Mouse (Mus musculus): ENCODE measurements around the gene Mad2l2. TPM values are rescaled to one million over a fixed set of nuclear protein-coding genes. Genes with fewer than 3 reads are reported as not detected.
"Not testable (repeated sequence)": the region's sequence is repeated elsewhere in the genome, so short reads cannot be mapped to it uniquely, and the experiment has no call there.

The Mad2l2 gene
- polyA plus RNA-seq, 1 experiment from 2014 or later = 13.8 TPM

- Histone ChIP-seq H3K36me3 (ENCODE audit: inconsistent target) (no peaks in the 10 kb centered on the region), H3K4me3 (ENCODE audit: inconsistent target) (no peak overlapping the region), H3K27ac (no peak overlapping the region), H3K79me2 (ENCODE audit: inconsistent target) (no peaks in the 10 kb centered on the region)
- WGBS (ENCODE audit: missing documents) = 4% methylated on average over 16 of the region's 16 CpGs
Observed at GRCm38 (mm10) chr4:148164461-148164860, 34.3 kb downstream of the Mad2l2 start.

GRCm38 (mm10) chr4:148165551-148165950 lies 35.4 kb downstream of the Mad2l2 start:
- no peaks in the 10 kb centered on the region for H3K36me3 ChIP-seq (ENCODE audit: inconsistent target)
- WGBS (ENCODE audit: missing documents) = 18% methylated on average over 17 of the region's 17 CpGs
- H3K79me2 ChIP-seq (ENCODE audit: inconsistent target) = no peaks in the 10 kb centered on the region
- H3K4me3 ChIP-seq (ENCODE audit: inconsistent target) = no peak overlapping the region
- no peak overlapping the region for H3K27ac ChIP-seq

DNA sequence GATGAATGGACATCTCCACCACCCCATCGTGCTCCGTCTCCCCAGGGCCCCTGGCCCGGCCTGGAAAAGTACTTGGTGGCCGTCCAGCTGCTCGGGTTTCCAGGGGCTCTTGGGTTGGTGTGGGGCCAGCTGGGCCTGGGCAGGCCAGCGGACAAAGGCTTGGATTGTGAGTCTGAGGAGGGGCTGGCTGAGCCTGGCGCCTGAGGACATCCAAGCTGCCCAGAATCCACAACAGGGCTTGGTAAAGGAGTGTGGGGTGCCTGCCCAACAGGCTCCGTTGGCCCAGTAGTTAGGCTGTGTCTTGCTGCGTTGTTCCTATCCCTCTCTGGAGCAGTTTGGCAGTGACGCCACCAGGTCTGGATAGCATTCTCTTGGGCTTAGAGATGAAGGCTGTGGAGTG lies 36.2 kb downstream of the Mad2l2 start:
- H3K4me3 ChIP-seq (ENCODE audit: inconsistent target) = no peak overlapping the region
- H3K36me3 ChIP-seq (ENCODE audit: inconsistent target) = no peaks in the 10 kb centered on the region
- H3K79me2 ChIP-seq (ENCODE audit: inconsistent target) = no peaks in the 10 kb centered on the region
- 24% methylated on average over 10 of the region's 10 CpGs for WGBS (ENCODE audit: missing documents)
- no peak overlapping the region for H3K27ac ChIP-seq

DNA sequence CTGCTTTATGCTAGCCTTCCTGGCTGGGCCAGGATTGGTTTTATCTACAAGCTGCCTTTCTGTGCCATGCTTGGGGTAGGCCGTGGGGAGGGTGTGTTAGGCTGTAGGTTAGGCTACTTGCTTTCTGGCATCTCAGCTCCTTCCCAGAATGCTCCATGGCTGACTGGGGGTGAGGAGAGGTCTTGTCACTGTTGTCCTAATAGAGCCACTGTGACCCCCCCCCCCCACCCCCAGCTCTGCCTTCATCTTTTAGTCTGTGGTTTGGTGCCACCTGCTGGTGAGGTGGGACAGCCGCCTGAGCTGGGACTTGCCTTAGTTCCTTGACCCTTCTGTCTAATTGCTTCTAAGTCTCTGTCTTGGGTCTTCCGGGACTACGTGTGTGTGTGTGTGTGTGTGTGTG lies 36.8 kb downstream of the Mad2l2 start:
- 17% methylated on average over 2 of the region's 4 CpGs for WGBS (ENCODE audit: missing documents)
- Histone ChIP-seq H3K4me3 (ENCODE audit: inconsistent target) (no peak overlapping the region), H3K79me2 (ENCODE audit: inconsistent target) (no peaks in the 10 kb centered on the region), H3K36me3 (ENCODE audit: inconsistent target) (no peaks in the 10 kb centered on the region), H3K27ac (no peak overlapping the region)

GRCm38 (mm10) chr4:148168287-148168686 lies 38.1 kb downstream of the Mad2l2 start:
- H3K79me2 ChIP-seq (ENCODE audit: inconsistent target) = no peaks in the 10 kb centered on the region
- no peak overlapping the region for H3K4me3 ChIP-seq (ENCODE audit: inconsistent target)
- no peak overlapping the region for H3K27ac ChIP-seq
- no peaks in the 10 kb centered on the region for H3K36me3 ChIP-seq (ENCODE audit: inconsistent target)
- 17% methylated on average over 7 of the region's 7 CpGs for WGBS (ENCODE audit: missing documents)

DNA sequence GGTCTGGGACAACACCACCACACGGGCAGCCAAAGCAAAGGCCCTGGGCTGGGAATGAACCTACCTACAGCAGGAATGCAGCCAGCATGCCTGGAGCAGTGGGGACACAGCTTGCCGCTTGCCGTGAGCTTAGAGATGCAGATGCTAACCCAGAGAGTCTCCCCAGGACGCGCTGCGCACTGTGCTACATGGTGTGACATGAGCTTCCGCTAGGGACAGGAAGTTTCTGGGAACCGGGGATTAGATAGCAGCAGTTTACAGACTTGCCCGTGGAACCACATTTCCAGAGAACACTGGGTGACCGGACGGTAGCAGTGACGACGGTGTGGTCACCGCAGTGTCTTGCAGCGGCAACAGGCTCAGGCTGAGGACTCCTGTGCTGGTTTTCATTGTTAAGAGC lies 39.4 kb downstream of the Mad2l2 start:
- 16% methylated on average over 15 of the region's 15 CpGs for WGBS (ENCODE audit: missing documents)
- Histone ChIP-seq H3K27ac (no peak overlapping the region), H3K79me2 (ENCODE audit: inconsistent target) (no peaks in the 10 kb centered on the region), H3K36me3 (ENCODE audit: inconsistent target) (no peaks in the 10 kb centered on the region), H3K4me3 (ENCODE audit: inconsistent target) (no peak overlapping the region)

GRCm38 (mm10) chr4:148170842-148171241 lies 40.7 kb downstream of the Mad2l2 start:
- H3K27ac ChIP-seq = no peak overlapping the region
- no peak overlapping the region for H3K4me3 ChIP-seq (ENCODE audit: inconsistent target)
- no peaks in the 10 kb centered on the region for H3K79me2 ChIP-seq (ENCODE audit: inconsistent target)
- 0% methylated on average over 2 of the region's 2 CpGs for WGBS (ENCODE audit: missing documents)
- H3K36me3 ChIP-seq (ENCODE audit: inconsistent target) = no peaks in the 10 kb centered on the region

DNA sequence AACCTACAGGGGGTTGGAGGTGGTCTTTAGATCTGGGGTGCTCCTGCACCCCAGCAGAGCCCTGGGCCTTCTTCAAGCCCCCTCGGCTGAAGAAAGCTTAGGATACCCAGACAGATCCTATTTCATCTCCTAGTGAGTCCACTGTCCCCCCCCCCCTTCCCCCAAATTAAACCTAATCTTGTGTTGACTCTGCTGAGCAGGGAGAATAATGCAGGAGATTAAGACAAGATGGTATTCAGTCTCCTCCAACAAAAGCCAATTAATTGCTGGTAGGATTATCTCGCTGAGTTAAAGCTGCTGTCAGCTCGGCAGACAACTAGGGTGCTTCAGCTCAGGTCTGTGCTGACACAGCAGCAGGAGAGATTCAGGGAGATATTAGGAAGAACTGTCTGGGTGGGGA lies 41.1 kb downstream of the Mad2l2 start:
- Histone ChIP-seq H3K79me2 (ENCODE audit: inconsistent target) (no peaks in the 10 kb centered on the region), H3K4me3 (ENCODE audit: inconsistent target) (no peak overlapping the region), H3K36me3 (ENCODE audit: inconsistent target) (no peaks in the 10 kb centered on the region), H3K27ac (no peak overlapping the region)
- WGBS (ENCODE audit: missing documents) = 82% methylated on average over 3 of the region's 3 CpGs

DNA sequence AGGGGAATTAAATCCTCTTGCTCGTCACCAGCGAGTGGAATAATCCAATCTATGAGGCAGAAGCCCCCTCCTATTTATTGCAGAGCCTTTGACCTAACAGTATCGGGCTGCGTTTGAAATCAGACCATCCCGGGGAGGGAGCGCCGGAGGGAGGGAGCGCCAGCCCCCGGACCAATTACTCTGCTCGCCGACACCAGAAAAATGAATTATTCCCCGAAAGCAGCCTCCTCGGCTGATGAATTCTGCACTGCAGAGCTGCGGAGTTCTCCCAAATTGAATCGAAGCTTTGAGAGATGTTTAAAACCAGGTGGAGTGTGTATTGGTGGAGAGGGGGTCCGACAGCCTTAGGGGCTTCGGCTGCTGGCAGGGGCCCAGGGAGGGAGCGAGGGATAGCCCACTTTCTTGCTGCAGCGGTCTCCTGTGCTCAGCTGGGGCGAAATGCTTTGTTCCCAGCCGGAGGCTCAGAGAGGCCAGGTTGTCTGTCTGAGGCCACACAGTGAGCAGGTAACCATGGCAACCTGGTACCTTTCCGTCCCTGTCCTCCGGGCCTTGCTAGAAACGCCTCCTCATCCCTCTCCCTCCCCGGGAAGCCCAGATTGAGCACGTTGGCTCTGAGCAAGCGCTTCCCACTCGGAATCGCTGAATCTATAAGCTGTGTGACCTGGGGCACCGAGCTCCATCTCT lies 43.8 kb downstream of the Mad2l2 start:
- H3K79me2 ChIP-seq (ENCODE audit: inconsistent target) = no peaks in the 10 kb centered on the region
- H3K36me3 ChIP-seq (ENCODE audit: inconsistent target) = no peaks in the 10 kb centered on the region
- no peak overlapping the region for H3K27ac ChIP-seq
- H3K4me3 ChIP-seq (ENCODE audit: inconsistent target) = no peak overlapping the region
- 9% methylated on average over 30 of the region's 30 CpGs for WGBS (ENCODE audit: missing documents)

DNA sequence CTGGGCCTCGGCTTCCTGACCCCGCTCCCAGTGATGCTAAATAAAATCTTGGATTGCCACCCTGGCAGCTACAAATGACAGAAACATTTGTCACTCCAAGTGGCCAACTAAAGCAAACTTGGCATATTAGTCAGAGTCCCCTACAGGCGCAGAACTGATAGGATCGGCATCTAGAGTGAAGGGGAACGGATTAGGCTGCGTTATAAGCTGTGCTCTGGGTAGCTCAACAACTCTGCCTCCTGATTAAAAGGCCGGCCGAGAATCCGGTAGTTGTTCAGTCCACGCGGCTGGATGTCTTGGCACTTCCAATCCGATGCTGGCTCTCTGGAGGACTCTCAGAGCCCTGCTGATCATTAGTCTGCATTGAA lies 44.3 kb downstream of the Mad2l2 start:
- Histone ChIP-seq H3K79me2 (ENCODE audit: inconsistent target) (no peaks in the 10 kb centered on the region), H3K36me3 (ENCODE audit: inconsistent target) (no peaks in the 10 kb centered on the region), H3K27ac (no peak overlapping the region), H3K4me3 (ENCODE audit: inconsistent target) (no peak overlapping the region)
- WGBS (ENCODE audit: missing documents) = 33% methylated on average over 12 of the region's 12 CpGs

DNA sequence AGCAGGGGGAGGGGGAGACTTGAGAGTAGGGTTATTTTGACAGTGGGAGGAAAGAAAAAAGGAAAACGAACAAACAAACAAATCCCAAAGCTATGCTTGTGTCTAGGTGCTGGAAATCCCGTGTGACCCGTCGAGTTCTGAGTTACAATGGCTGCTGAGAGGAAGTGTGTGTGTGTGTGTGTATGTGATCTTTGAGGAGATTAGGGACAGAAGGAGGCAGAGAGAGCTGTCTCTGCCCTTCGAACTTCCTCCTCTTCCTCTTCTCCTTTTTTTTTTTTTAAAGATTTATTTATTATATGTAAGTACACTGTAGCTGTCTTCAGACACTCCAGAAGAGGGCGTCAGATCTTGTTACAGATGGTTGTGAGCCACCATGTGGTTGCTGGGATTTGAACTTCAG lies 46.4 kb downstream of the Mad2l2 start:
- not testable (repeated sequence) for H3K79me2 ChIP-seq (ENCODE audit: inconsistent target); H3K4me3 ChIP-seq (ENCODE audit: inconsistent target); H3K36me3 ChIP-seq (ENCODE audit: inconsistent target); H3K27ac ChIP-seq
- 8% methylated on average over 4 of the region's 6 CpGs for WGBS (ENCODE audit: missing documents)

DNA sequence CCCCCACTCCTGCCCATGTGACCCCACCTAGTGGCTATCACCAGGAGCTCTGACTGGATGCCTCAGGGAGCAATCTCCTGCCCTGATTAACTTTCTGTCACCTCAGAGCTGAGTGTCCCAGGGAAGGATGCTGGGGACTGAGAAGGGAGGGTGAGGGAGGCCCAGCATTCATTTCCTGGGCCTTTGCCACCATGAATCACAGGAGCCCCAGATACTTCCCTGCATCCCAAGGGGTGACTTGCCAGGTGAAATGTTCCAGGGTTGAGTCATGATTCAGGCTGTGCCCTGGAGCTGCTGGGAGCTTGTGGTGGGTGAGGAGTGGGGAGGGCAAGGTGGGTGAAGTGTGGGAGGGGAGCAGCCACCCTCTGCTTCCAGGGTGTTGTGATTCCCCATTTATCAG lies 47.5 kb downstream of the Mad2l2 start:
- H3K4me3 ChIP-seq (ENCODE audit: inconsistent target) = no peak overlapping the region
- no peaks in the 10 kb centered on the region for H3K79me2 ChIP-seq (ENCODE audit: inconsistent target)
- no peak overlapping the region for H3K27ac ChIP-seq
- no peaks in the 10 kb centered on the region for H3K36me3 ChIP-seq (ENCODE audit: inconsistent target)

DNA sequence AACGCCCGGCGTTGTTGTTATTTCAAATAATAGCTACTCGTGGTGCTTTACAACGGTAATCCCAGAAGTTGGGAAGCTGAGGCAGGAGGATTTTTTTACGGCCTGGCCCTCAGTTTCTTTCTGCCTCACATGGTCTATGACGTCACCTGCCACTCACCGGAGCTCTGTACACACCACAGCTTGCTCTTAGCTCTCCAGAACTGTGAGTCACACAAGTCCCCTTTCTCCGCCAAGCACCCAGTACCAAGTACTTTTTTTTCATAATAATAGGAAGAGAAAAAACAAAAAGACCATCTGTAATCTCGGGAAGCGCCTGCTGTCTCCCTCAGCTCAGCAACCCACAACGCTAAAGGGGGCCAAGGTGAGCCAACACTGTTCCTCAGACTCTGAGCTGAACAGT lies 51.3 kb downstream of the Mad2l2 start:
- Histone ChIP-seq H3K36me3 (ENCODE audit: inconsistent target) (no peaks in the 10 kb centered on the region), H3K79me2 (ENCODE audit: inconsistent target) (no peaks in the 10 kb centered on the region), H3K4me3 (ENCODE audit: inconsistent target) (no peak overlapping the region), H3K27ac (no peak overlapping the region)
- 86% methylated on average over 12 of the region's 12 CpGs for WGBS (ENCODE audit: missing documents)

- 45% methylated on average over 8 of the region's 8 CpGs for WGBS (ENCODE audit: missing documents)
- Histone ChIP-seq H3K27ac (no peak overlapping the region), H3K4me3 (ENCODE audit: inconsistent target) (no peak overlapping the region), H3K36me3 (ENCODE audit: inconsistent target) (no peaks in the 10 kb centered on the region), H3K79me2 (ENCODE audit: inconsistent target) (no peaks in the 10 kb centered on the region)
Observed at GRCm38 (mm10) chr4:148182363-148182762, 52.2 kb downstream of the Mad2l2 start.

- no peaks in the 10 kb centered on the region for H3K36me3 ChIP-seq (ENCODE audit: inconsistent target)
- 74% methylated on average over 9 of the region's 9 CpGs for WGBS (ENCODE audit: missing documents)
- no peaks in the 10 kb centered on the region for H3K79me2 ChIP-seq (ENCODE audit: inconsistent target)
- H3K4me3 ChIP-seq (ENCODE audit: inconsistent target) = no peak overlapping the region
- no peak overlapping the region for H3K27ac ChIP-seq
Observed at GRCm38 (mm10) chr4:148184564-148184963, 54.4 kb downstream of the Mad2l2 start.

GRCm38 (mm10) chr4:148185819-148186218 lies 55.6 kb downstream of the Mad2l2 start:
- no peaks in the 10 kb centered on the region for H3K36me3 ChIP-seq (ENCODE audit: inconsistent target)
- H3K79me2 ChIP-seq (ENCODE audit: inconsistent target) = no peaks in the 10 kb centered on the region
- WGBS (ENCODE audit: missing documents) = 80% methylated on average over 4 of the region's 4 CpGs
- H3K27ac ChIP-seq = no peak overlapping the region
- H3K4me3 ChIP-seq (ENCODE audit: inconsistent target) = no peak overlapping the region

Data from macrophage (primary cell).